Mouse (Mus musculus) lung, adult 2 months (tissue): ENCODE measurements around the gene Carmil1.

ENCODE experiments used
- CTCF ChIP-seq: fragments of 200-500 bp; IDR thresholded peaks from 2 replicates; pipeline ENCODE4 v1.5.1; 2011; ENCODE audit warnings: mild to moderate bottlenecking, low read length, control low read depth; ENCODE audit not compliant: insufficient read depth
- POLR2A ChIP-seq: fragments of 200-500 bp; IDR thresholded peaks from 2 replicates; pipeline ENCODE4 v1.6.1; 2011; ENCODE audit warnings: low read depth, mild to moderate bottlenecking, control low read depth, low read length, borderline replicate concordance; ENCODE audit errors: extremely low read depth

GRCm38 (mm10) chr13:24005528-24005927 is 275.1 kb downstream of the Carmil1 start:
- TF ChIP-seq CTCF (no peak), POLR2A (no peak)
